Mouse (Mus musculus): Measurements from ENCODE around the gene Srarp.

Srarp gene

DNA sequence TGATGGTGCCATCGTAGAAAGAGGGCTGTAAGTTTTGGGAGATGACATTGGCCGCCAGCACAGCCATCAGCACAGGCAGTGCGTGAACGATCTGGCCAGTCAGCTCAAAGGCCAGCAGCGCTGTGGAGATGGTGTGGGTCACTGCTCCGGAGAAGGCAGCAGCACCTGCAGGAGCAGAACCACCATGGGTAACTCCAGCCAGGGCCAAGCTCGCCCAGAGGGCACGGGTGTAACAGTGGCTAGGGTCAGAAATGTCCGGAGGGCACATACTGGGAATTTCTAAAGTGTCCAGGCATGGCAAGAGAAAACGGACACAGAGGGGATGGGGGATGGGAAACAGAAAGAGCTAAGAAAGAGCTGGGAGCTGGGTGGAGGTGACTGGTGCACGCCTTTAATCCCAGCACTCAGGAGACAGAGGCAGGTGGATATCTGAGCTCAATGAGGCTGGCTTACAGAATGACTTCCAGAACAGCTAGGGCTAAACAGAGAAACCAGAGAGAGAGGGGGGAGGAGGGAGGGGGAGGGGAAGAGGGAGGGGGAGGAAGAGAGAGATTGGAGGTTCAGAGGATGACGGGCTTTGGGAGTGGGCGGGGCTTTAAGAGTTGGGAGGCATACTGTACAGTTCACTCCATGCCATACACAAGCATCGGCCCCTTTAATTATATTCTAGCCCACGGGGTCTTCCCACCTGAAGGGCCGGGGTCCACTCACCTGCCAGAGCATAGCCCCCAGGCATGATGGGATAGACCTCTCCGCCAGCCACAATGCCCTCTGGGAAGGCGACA lies 46.3 kb downstream of the Srarp start:
- no peak for DNase-seq (ENCODE audit: low spot score)

DNA sequence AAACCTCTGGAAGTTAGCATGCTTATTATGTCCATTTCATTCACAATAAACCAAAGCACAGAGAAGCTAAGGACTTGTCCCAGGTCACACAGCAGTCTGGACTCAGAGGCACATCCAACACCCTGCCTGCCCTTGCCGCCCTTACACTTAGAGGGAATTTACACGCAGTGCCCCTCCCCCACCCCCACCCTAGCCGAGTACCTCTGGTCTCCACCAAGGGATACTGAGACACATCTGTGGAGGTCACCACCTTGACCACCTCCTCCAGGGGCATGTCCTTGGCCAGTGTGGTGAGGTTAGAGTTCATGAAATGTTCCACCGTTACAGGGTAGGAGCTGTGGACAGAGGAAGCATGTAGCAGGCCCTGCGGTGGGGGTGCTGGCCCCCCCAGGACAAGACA lies 48.0 kb downstream of the Srarp start:
- no peak for DNase-seq (ENCODE audit: low spot score)

DNA sequence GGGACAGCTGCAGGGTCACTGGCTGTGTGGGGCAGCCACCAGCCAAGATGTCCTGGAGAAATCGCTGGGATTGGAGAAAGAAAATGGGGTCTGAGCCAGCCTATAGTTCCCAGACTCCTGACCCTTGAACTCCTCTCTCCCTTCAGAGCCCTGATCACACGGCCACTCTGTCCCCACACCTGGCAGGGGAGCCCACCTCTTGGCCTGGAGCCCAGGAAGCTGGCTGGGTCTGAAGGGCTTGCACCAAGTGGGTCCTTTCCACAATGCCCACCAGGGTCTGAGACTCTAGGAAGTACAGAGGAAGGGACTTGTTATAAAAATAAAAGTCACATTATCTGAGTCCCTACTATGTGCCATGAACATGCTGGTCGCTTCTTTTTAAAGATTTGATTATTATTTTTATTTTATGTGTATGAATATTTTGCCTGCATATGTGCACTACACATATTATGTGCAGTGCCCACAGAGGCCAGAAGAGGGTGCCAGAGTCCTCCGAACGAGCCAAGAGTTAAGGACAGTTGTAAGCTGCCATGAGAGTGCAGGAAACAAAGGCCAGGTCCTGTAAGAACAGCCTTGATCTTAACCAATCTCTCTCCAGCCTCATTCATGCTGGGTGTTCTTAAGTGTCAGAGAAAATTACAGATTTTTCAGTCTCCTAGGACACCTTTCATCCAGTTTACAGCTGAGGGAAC lies 48.7 kb downstream of the Srarp start:
- peak; percentile 37 for DNase-seq (ENCODE audit: low spot score)

DNA sequence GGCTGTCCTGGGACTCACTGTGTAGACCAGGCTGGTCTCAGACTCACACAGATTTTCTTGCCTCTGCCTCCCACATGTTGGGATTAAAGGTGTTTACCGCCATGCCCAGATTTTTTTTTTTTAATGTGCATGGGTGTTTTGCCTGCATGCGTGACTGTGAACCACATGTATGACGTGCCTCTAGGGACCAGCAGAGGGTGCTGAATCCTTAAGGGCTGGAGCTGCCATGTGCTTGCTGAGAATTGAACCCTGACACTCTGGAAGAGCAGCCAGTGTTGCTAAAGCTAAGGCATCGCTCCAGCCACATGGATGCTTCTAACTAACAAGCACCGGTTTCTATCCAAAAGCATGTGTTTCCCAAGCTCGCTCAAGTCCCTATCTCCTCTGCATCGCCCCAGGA lies 49.8 kb downstream of the Srarp start:
- DNase-seq (ENCODE audit: low spot score) = no peak

DNA sequence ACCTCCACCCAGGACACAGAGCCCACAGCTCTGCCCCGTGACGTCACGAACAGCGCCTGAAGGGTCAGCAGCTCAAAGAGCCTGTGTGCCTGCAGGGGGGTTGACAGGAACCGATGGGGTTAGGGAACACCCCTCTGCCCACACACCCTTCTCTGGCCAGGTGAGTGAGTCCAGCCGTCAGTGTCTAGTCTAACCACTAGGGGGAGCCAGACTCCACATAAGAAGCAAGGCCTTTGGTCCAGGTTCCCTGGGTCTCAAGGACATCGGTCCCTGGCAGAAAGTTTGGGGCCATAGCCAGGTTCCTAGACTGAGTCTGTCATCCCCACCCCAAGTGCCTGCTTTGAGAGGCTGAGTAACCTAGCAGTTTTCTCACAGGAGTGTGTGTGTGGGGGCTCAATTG lies 50.6 kb downstream of the Srarp start:
- DNase-seq (ENCODE audit: low spot score) = no peak
